In genomic region chr17:35204494-35205379, GRCm38 (mm10) we compare ENCODE assay signal across 13 mouse cellular contexts. TPM values are rescaled to one million over a fixed set of nuclear protein-coding genes. Genes with fewer than 3 reads are reported as not detected.
DNase-seq lines count a peak whose midpoint lies in the region; ATAC-seq lines count a peak whose summit lies in the region.
"Had no signal": no experiment of that assay in that cellular context is flagged by ENCODE, and none has a peak within 500 bp of the region (broad histone marks: within the 10 kb centered on the region; RNA-seq: fewer than 3 reads in every experiment).

TSS of gene Lta (minus strand) at chr17:35205351.

- H3K4me2 ChIP-seq in hindbrain, embryonic 12.5 days (replicated peaks): no peak within 1 kb of the TSS
- H3K4me2 ChIP-seq in hindbrain, embryonic 11.5 days (replicated peaks; ENCODE audit: low read depth, low read length): no peak within 1 kb of the TSS
- H3K4me2 ChIP-seq in hindbrain, embryonic 13.5 days: no peak within 1 kb of the TSS
- H3K4me2 ChIP-seq: forebrain, embryonic 12.5 days; neural tube, embryonic 12.5 days; stomach, embryonic 15.5 days had no signal

- H3K4me1 ChIP-seq in hindbrain, embryonic 12.5 days: no peaks in the 10 kb centered on the region
- no peaks in the 10 kb centered on the region for H3K4me1 ChIP-seq in hindbrain, embryonic 11.5 days (replicated peaks; ENCODE audit: control insufficient read depth, insufficient read depth, low read length)
- H3K4me1 ChIP-seq in hindbrain, embryonic 13.5 days (replicated peaks): 0 out of 2 replicates have a peak, but pooled peaks cover 4% of the 10 kb centered on the region
- H3K4me1 ChIP-seq: forebrain, embryonic 12.5 days; neural tube, embryonic 12.5 days had no signal

- no peak within 1 kb of the TSS for H3K27ac ChIP-seq in hindbrain, embryonic 12.5 days
- no peak within 1 kb of the TSS for H3K27ac ChIP-seq in hindbrain, embryonic 11.5 days (ENCODE audit: low read depth, low read length)
- no peak within 1 kb of the TSS for H3K27ac ChIP-seq in hindbrain, embryonic 13.5 days
- H3K27ac ChIP-seq: forebrain, embryonic 12.5 days; neural tube, embryonic 12.5 days; stomach, embryonic 15.5 days had no signal

- H3K9me3 ChIP-seq in hindbrain, embryonic 12.5 days (replicated peaks): no peaks in the 10 kb centered on the region
- no peaks in the 10 kb centered on the region for H3K9me3 ChIP-seq in hindbrain, embryonic 11.5 days (ENCODE audit: control insufficient read depth, low read length)
- H3K9me3 ChIP-seq in hindbrain, embryonic 13.5 days: no peaks in the 10 kb centered on the region
- H3K9me3 ChIP-seq: forebrain, embryonic 12.5 days; neural tube, embryonic 12.5 days; stomach, embryonic 15.5 days had no signal

- 0 out of 2 replicates have a peak within 1 kb of the TSS, but pooled peaks have one; percentile 18 for H3K9ac ChIP-seq in hindbrain, embryonic 12.5 days
- H3K9ac ChIP-seq in hindbrain, embryonic 11.5 days (ENCODE audit: low read depth, low read length): no peak within 1 kb of the TSS
- peak within 1 kb of the TSS; percentile 29; the same call in 1 of the 2 replicates for H3K9ac ChIP-seq in hindbrain, embryonic 13.5 days
- H3K9ac ChIP-seq: forebrain, embryonic 12.5 days; neural tube, embryonic 12.5 days; stomach, embryonic 15.5 days had no signal

- H3K4me3 ChIP-seq in hindbrain, embryonic 12.5 days: no peak within 1 kb of the TSS
- H3K4me3 ChIP-seq in hindbrain, embryonic 11.5 days (ENCODE audit: low read depth, low read length): no peak within 1 kb of the TSS
- no peak within 1 kb of the TSS for H3K4me3 ChIP-seq in hindbrain, embryonic 13.5 days
- H3K4me3 ChIP-seq: forebrain, embryonic 12.5 days; neural tube, embryonic 12.5 days; stomach, embryonic 15.5 days had no signal

- ATAC-seq in hindbrain, embryonic 12.5 days (ENCODE audit: low FRiP score): no peak
- ATAC-seq in hindbrain, embryonic 11.5 days (ENCODE audit: low FRiP score): no peak
- no peak for ATAC-seq in hindbrain, embryonic 13.5 days (ENCODE audit: low FRiP score)

- 27% methylated on average over 20 of the region's 20 CpGs for WGBS in hindbrain, embryonic 12.5 days
- 26% methylated on average over 20 of the region's 20 CpGs for WGBS in hindbrain, embryonic 11.5 days
- WGBS in hindbrain, embryonic 13.5 days: 35% methylated on average over 20 of the region's 20 CpGs

- no peaks in the 10 kb centered on the region for H3K36me3 ChIP-seq in hindbrain, embryonic 12.5 days
- H3K36me3 ChIP-seq in hindbrain, embryonic 11.5 days (ENCODE audit: control insufficient read depth, insufficient read depth, low read length): no peaks in the 10 kb centered on the region
- no peaks in the 10 kb centered on the region for H3K36me3 ChIP-seq in hindbrain, embryonic 13.5 days
- peaks cover 4% of the 10 kb centered on the region; the same call in 1 of the 2 replicates for H3K36me3 ChIP-seq in splenic B cell, adult 2 months (ENCODE audit: control insufficient read depth, insufficient read depth, low read length, poor library complexity, severe bottlenecking)
- H3K36me3 ChIP-seq: forebrain, embryonic 12.5 days; neural tube, embryonic 12.5 days; stomach, embryonic 15.5 days had no signal

- no peak for DNase-seq in hindbrain, embryonic 11.5 days (ENCODE audit: low spot score)
- peak; percentile 70 to 76 for DNase-seq in CD8-positive naive resting alpha-beta T cell, adult 2 months (ENCODE audit: low read depth in 2 of 2, low spot score in 2 of 2)
- peak; percentile 82 for DNase-seq in splenic B cell, adult 2 months (ENCODE audit: low read depth, low spot score)
- no peak for DNase-seq in adrenal gland, postnatal 4 days (ENCODE audit: low spot score in 2 of 2)
- no peak for DNase-seq in layer of hippocampus, postnatal 36 days
- DNase-seq in kidney, adult 9 months: no peak
- DNase-seq: kidney, postnatal 25 days; lung, postnatal 14 days had no signal

- H3K27me3 ChIP-seq in hindbrain, embryonic 12.5 days: peaks cover 45% of the 10 kb centered on the region
- peaks cover 2% of the 10 kb centered on the region; the same call in 1 of the 2 replicates for H3K27me3 ChIP-seq in hindbrain, embryonic 11.5 days (ENCODE audit: control insufficient read depth, insufficient read depth, low read length)
- H3K27me3 ChIP-seq in hindbrain, embryonic 13.5 days: peaks cover 55% of the 10 kb centered on the region
- H3K27me3 ChIP-seq in splenic B cell, adult 2 months (ENCODE audit: control insufficient read depth, insufficient read depth, low read length, poor library complexity, severe bottlenecking): no peaks in the 10 kb centered on the region

RNA-seq across cellular contexts. Expression of gene Lta, which starts in this region (rescaled TPM):
- not detected in 2 replicates for polyA plus RNA-seq in hindbrain, embryonic 12.5 days (2016; fragmentation: Nextera tagmentation; extraction: Ambion mirVana)
- polyA plus RNA-seq in hindbrain, embryonic 11.5 days (2014; fragmentation: Nextera tagmentation; extraction: Ambion mirVana): not detected in 2 replicates
- polyA plus RNA-seq in hindbrain, embryonic 13.5 days (2015; fragmentation: Nextera tagmentation; extraction: Ambion mirVana): 0.23 and 0.27 TPM in 2 replicates
- total RNA-seq in adrenal gland, postnatal 4 days (2021): under 1 TPM; 0.73 to 0.78 TPM
- under 1 TPM; 0.28 to 0.42 TPM for total RNA-seq in layer of hippocampus, postnatal 36 days (2021)
- polyA plus RNA-seq: forebrain, embryonic 12.5 days; neural tube, embryonic 12.5 days had no signal

Comparison
In these comparisons a context has a peak if more than half of its experiments do, and no peak if none do; other contexts are left out.
1. DNase-seq: peak in CD8-positive naive resting alpha-beta T cell, adult 2 months (2 of 2) and splenic B cell, adult 2 months (single experiment); none in hindbrain, embryonic 11.5 days (single experiment), adrenal gland, postnatal 4 days (0 of 2), layer of hippocampus, postnatal 36 days (0 of 2) and kidney, adult 9 months (single experiment).